Mouse (Mus musculus): Measurements from ENCODE around the gene Bcl2l1. TPM values are rescaled to one million over a fixed set of nuclear protein-coding genes. Genes with fewer than 3 reads are reported as not detected.

Bcl2l1 gene
- polyA plus RNA-seq, 1 experiment from 2014 or later: 75.7 TPM

Small RNAs within 50 kb of the gene (microRNA-seq; reads per million reads assigned to microRNA genes)
- gene Gm23802: not detected
- gene Mir5622: 1.5 reads per million

Other genes with a start within 250 kb of the Bcl2l1 start
- not detected in 2 replicates for gene Defb45, start 232.3 kb downstream of the Bcl2l1 start, polyA plus RNA-seq (2015; fragmentation: Nextera tagmentation; extraction: Ambion mirVana)
- not detected in 2 replicates for gene Defb36, start 227.4 kb downstream of the Bcl2l1 start, polyA plus RNA-seq (2015; fragmentation: Nextera tagmentation; extraction: Ambion mirVana)
- 1.2 and 1.6 TPM in 2 replicates for gene Defb25, start 208.7 kb downstream of the Bcl2l1 start, polyA plus RNA-seq (2015; fragmentation: Nextera tagmentation; extraction: Ambion mirVana)
- gene Rem1, start 204.8 kb downstream of the Bcl2l1 start, polyA plus RNA-seq (2015; fragmentation: Nextera tagmentation; extraction: Ambion mirVana): 19.1 and 22.7 TPM in 2 replicates
- gene H13, start 162.3 kb downstream of the Bcl2l1 start, polyA plus RNA-seq (2015; fragmentation: Nextera tagmentation; extraction: Ambion mirVana): 122 and 135 TPM in 2 replicates
- 23.1 and 26.7 TPM in 2 replicates for gene Mcts2, start 144.7 kb downstream of the Bcl2l1 start, polyA plus RNA-seq (2015; fragmentation: Nextera tagmentation; extraction: Ambion mirVana)
- gene Id1, start 95.5 kb downstream of the Bcl2l1 start, polyA plus RNA-seq (2015; fragmentation: Nextera tagmentation; extraction: Ambion mirVana): 117 and 138 TPM in 2 replicates
- 19.0 and 19.5 TPM in 2 replicates for gene Cox4i2, start 77.6 kb downstream of the Bcl2l1 start, polyA plus RNA-seq (2015; fragmentation: Nextera tagmentation; extraction: Ambion mirVana)
- gene Tpx2, start 16.2 kb upstream of the Bcl2l1 start, polyA plus RNA-seq (2015; fragmentation: Nextera tagmentation; extraction: Ambion mirVana): 66.5 TPM in 2 replicates
- 0.08 and 0.19 TPM in 2 replicates for gene Mylk2, start 79.6 kb upstream of the Bcl2l1 start, polyA plus RNA-seq (2015; fragmentation: Nextera tagmentation; extraction: Ambion mirVana)
- gene Foxs1, start 101.5 kb upstream of the Bcl2l1 start, polyA plus RNA-seq (2015; fragmentation: Nextera tagmentation; extraction: Ambion mirVana): 3.1 and 4.3 TPM in 2 replicates
- 0.23 and 0.45 TPM in 2 replicates for gene Dusp15, start 120.0 kb upstream of the Bcl2l1 start, polyA plus RNA-seq (2015; fragmentation: Nextera tagmentation; extraction: Ambion mirVana)
- 0.21 and 0.35 TPM in 2 replicates for gene Ttll9, start 130.8 kb upstream of the Bcl2l1 start, polyA plus RNA-seq (2015; fragmentation: Nextera tagmentation; extraction: Ambion mirVana)
- gene Pdrg1, start 183.7 kb upstream of the Bcl2l1 start, polyA plus RNA-seq (2015; fragmentation: Nextera tagmentation; extraction: Ambion mirVana): 98.9 and 101 TPM in 2 replicates
- 0.06 and 0.09 TPM in 2 replicates for gene Xkr7, start 200.1 kb upstream of the Bcl2l1 start, polyA plus RNA-seq (2015; fragmentation: Nextera tagmentation; extraction: Ambion mirVana)
- gene Ccm2l, start 234.2 kb upstream of the Bcl2l1 start, polyA plus RNA-seq (2015; fragmentation: Nextera tagmentation; extraction: Ambion mirVana): 1.7 and 1.9 TPM in 2 replicates